Mouse (Mus musculus): Measurements from ENCODE around the gene Arvcf.

DNA sequence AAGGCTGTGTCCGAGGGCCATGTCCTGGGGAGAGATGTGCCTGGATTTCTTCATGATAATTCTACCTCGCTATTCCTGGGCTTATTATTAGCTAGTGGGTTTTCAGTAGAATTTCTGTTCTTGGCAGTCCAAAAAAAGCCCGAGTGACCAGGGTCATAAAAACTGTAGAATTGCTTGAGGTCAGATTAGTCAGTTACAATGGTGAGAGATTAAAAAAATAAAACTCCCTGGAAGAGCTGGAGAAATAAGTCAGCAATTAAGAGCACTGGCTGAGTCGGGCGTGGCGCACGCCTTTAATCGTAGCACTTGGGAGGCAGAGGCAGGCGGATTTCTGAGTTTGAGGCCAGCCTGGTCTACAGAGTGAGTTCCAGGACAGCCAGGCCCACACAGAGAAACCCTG is 20.0 kb upstream of the Arvcf start:
- TF ChIP-seq HCFC1 (IDR thresholded peaks at IDR 0.05; ENCODE audit: borderline replicate concordance, insufficient read depth, low read length) (no peak), CHD2 (IDR thresholded peaks at IDR 0.05; ENCODE audit: low read depth, low read length) (no peak), ZNF384 (IDR thresholded peaks at IDR 0.05; ENCODE audit: low read depth, low read length) (no peak)
